Mouse (Mus musculus) adipocyte (in vitro differentiated cells): Measurements from ENCODE around the gene Pip4k2a.
"Not testable (repeated sequence)": the region's sequence is repeated elsewhere in the genome, so short reads cannot be mapped to it uniquely, and the experiment has no call there.

Experiments used
- DNase-seq: peaks from one replicate; pipeline ENCODE4 v3.0.0-alpha.2; 2016; ENCODE audit warnings: low spot score

Pip4k2a gene

DNA sequence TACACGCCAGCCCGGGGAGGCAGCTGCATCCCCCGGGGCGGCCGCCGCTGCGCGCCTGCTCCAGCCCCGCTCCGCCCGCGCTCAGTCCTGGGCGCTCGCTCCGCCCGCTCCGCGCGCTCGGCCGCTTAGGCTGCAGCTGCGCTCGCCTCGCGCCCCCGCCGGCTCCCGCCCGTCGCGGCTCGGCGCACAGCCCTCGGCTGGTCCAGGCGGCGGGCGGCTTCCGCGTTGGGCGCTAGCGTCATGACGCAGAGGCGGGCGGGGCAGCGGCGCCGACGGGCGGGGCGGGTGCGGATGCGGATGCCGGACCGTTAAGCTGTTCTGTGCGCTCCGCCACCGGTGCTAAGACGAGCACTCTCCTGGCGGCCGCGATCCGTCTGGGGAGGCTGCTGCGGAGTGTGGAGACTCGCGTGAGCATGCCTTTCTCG, at the start of gene Pip4k2a, which contains the start of gene 4930426L09Rik:
TSS of gene Pip4k2a (minus strand) at position 73 of the 425 bp plus-strand sequence.
TSS of gene 4930426L09Rik (plus strand) at position 290 of the 425 bp plus-strand sequence.
- DNase-seq, result peak; percentile 69

DNA sequence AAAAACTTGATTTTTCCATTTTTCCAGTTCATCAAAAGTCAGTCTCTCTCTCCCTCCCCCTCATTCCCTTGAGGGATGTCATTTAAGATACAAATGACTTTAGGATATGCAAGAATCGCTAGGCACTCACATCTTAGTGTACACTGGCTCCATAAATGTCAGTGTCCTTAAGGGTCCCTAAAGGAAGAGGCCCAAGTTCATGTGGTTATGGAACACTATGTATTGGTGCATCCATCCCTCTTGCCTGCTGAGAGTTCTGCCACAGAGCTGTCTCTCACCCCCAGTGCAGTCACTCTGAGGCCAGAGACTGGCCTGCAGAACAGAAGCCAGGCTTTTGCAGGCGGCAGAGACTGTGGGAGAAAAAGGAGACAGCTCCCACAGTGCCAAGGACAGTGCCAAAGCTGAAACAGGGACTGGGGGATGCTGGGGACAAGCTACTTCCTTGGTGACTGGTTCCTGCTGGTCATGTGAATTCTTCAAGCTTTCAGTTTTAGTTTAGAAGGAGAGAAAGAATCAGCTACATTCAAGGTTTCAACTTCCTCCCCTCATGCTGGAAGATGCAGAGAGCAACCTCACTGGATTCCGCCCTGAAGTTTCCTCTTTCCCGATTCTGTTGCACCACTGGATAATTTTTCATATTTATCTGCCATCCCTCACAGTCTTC, 40.1 kb upstream of the Pip4k2a start:
- no peak for DNase-seq

DNA sequence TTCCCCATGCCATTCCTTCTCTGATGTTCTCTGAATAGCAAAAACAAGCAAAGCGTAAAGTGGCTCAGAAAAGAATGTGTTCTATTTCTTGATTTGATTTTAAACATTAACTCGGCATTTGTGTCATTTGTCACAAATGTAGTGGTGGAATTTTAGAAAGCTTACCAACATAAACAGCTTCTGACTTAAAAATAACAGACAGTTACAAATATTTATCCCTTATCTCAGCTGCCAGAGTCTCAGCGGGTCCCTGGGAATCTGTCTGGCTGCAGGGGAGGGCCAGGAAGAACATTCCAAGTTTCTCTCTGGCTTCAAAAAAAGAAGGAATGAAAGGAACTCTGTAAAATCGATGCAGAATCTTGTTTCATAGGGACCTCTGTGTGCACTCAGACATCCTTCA, 39.5 kb upstream of the Pip4k2a start:
- DNase-seq, result no peak

GRCm38 (mm10) chr2:19024807-19025206, 26.9 kb upstream of the Pip4k2a start:
- DNase-seq, result no peak

DNA sequence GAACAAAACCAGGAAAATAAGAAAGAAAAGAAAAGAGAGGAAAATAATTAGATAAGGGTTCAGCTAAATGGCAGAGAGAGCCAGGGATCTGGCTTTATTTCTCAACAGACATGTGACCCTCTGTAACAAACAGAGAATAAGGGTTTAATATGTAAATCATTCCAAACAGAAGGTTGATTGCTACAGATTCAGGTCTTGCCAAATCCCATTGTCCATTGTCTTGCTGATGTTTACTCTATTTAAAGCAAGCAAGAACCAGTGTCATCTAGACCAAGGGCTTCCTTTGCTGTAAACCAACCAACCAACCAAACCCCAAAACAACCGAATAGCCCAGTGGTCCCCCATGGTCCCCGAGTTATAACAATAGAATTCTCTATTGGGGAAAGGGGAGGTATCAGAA, 20.1 kb upstream of the Pip4k2a start:
- DNase-seq, result no peak

DNA sequence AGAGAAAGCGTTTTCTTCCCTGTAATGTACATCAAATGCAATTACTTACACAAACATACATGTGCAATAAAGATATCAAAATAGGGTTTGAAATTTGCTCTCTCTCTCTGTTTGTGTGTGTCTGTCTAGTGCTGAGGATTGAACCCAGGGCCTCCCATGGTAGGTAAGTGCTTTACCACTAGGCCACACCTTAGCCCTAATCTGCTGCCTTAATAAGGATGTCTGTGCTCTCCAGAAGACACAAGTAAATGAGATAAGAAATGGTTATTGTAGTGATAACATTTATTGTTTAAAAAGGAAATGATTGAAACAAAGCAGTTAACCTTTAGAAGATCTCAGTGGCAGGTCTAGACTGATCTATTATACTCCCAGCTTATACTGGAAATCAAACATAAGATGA, 18.9 kb upstream of the Pip4k2a start:
- no peak for DNase-seq

GRCm38 (mm10) chr2:19016348-19016747, 18.4 kb upstream of the Pip4k2a start:
- DNase-seq, result no peak

GRCm38 (mm10) chr2:19011443-19011842, 13.5 kb upstream of the Pip4k2a start:
- DNase-seq, result no peak

- DNase-seq, result not testable (repeated sequence)
Measured at GRCm38 (mm10) chr2:19010541-19010940, 12.6 kb upstream of the Pip4k2a start.

DNA sequence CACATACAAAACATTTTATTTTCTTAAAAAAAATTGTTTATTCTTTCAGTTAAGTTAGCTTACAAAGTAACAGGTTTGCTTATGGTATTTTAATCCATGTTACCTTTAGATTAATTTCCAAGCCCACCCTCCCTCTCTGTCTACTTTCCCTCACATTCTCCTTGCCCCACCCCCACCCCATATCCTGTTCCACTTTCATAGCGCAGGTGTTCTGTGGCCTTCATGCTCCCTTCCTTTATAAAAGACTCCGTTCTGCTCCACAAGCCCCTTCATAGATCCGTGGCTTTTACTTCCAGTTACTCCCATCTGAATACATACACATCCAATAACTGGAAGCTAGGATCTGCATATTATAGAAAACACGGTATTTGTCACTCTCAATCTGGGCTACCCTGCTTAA, 9.7 kb upstream of the Pip4k2a start:
- no peak for DNase-seq

DNA sequence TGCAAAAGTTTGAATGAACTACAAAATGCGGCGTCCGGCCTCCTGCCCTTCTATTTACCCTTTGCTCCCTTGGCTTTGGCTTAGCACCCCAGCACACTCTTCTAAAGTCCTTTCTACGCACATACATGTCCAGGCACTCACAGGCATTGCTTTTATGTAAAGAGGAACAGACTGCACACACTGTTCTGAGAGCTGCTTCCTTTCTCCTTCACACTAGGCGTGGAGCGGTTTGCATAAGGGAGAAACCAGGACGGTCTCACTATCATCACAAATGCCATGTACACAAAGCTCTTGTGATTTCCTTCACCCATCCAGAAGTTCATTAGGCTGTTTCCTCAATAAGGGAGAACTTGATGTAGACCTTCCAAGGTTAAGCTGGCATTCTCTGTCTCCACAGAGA, 8.2 kb upstream of the Pip4k2a start:
- DNase-seq, result no peak

GRCm38 (mm10) chr2:19004801-19005200, 6.9 kb upstream of the Pip4k2a start:
- no peak for DNase-seq

DNA sequence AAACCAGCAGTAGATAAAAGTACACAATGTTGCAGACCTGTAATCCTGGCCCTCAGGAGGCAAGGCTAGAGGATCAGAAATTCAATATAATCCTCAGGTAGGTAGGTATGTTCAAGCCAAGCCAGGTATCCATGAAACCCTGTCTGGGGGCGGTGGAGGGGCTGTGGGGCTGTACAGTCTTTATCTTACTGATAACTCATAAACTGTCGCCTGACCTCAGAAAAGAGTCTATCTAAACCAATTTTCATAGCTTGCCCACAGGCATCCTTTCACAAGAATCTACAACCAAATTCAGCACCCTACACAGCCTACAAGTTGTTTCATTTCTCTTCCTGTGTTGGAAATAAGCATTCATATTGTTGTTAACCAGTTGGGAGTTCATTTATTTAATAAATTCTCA, 1.5 kb upstream of the Pip4k2a start:
- no peak for DNase-seq

GRCm38 (mm10) chr2:18997387-18997971, 447 bp downstream of the Pip4k2a start:
- peak; percentile 21 for DNase-seq

- no peak for DNase-seq
Measured at GRCm38 (mm10) chr2:18996451-18997211, 1.3 kb downstream of the Pip4k2a start.

GRCm38 (mm10) chr2:18992512-18993510, 5.1 kb downstream of the Pip4k2a start:
- peak; percentile 13 for DNase-seq

- no peak for DNase-seq
Measured at GRCm38 (mm10) chr2:18988885-18989284, 9.0 kb downstream of the Pip4k2a start.

- no peak for DNase-seq
Measured at GRCm38 (mm10) chr2:18985506-18985905, 12.4 kb downstream of the Pip4k2a start.

DNA sequence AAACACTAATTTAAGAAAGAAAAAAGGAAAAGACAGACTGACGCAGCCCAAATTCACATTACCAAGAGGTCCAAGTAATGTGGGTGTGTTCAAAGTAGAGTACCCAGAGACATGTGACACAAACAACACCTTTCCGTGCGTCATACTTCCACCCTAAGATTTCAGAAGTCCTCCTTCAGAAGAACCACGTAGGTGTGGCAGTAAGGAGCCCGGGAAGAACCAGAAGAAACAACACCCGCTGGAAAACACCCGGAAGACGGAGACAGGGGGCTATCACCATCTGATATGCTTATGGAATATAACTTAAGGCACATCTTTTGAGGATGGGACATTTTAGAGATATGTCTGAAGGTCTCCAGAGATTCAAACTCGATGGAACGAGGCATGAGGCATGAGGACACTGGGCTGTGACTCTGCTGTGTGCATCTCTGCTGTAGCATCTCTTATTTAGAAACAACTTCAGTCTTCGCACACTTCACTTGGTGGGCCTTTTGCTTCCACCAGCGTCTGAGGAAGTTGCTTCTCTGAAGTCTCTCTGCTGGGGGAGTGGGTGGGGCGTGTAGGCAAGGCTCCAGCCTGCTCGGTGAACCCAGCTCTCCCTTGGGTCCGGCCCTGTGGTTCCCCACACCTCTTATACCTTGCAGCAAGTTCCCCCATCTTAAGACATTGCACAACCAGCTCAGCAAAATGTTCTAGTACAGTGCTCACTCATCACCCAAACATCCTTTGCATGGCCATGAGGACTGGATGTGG, 13.7 kb downstream of the Pip4k2a start:
- no peak for DNase-seq

DNA sequence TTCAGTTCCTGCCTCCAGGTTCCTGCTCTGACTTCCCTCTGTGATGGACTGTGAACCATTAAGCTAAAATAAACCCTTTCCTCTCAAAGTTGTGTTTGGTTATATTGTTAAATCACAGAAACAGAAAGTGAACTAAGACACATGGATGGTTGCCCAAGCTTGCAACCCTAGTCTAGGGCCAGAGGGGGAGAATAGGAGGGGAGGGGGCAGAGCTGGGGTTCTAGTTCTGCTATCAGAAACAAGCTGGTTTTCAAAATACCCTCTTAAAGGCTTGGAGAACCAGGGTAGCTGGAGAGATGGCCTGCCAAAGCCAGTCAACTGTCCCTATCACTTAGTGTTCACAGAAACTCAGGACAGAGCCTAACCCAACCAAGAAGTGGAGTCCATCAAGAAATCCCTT, 14.4 kb downstream of the Pip4k2a start:
- no peak for DNase-seq

DNA sequence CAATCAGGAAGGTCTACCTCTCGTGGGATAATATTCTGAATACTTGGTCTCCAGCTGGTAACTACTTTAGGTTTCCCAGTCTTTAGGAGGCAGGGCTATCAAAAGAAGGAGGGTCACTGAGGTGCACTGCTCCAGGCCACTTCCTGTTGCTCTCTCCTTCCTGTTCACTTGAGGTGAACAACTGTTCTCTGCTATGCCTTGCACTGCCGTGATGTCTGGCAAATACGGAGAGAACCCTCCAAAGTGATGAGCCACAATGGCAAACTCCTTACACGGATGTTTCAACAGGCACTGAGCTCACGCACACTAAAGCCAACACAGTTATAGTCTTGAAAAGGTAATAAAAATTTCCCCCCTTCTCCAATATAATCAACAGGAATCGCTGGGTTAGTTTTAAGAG, 15.3 kb downstream of the Pip4k2a start:
- no peak for DNase-seq
